ENCODE assay signal across 28 mouse cellular contexts in genomic region chr17:24565792-24566191, GRCm38 (mm10). TPM values are rescaled to one million over a fixed set of nuclear protein-coding genes. Genes with fewer than 3 reads are reported as not detected.
DNase-seq lines count a peak whose midpoint lies in the region; ATAC-seq and TF ChIP-seq lines count a peak whose summit lies in the region.
"Had no signal": no experiment of that assay in that cellular context is flagged by ENCODE, and none has a peak within 500 bp of the region (broad histone marks: within the 10 kb centered on the region; RNA-seq: fewer than 3 reads in every experiment).

No protein-coding gene starts in this region.

- no peak overlapping the region for H3K4me3 ChIP-seq in forebrain, embryonic 14.5 days (ENCODE audit: low read depth, low read length)
- no peak overlapping the region for H3K4me3 ChIP-seq in forebrain, embryonic 16.5 days (replicated peaks; ENCODE audit: low read length)
- no peak overlapping the region for H3K4me3 ChIP-seq in liver, embryonic 14.5 days (ENCODE audit: insufficient read depth in 1 of 2, low read depth in 2 of 2, low read length in 2 of 2)
- no peak overlapping the region for H3K4me3 ChIP-seq in liver, embryonic 11.5 days (ENCODE audit: low read depth, low read length)
- H3K4me3 ChIP-seq in neural tube, embryonic 13.5 days: no peak overlapping the region
- no peak overlapping the region for H3K4me3 ChIP-seq in neural tube, embryonic 15.5 days (replicated peaks)
- H3K4me3 ChIP-seq in stomach, postnatal 0 days (ENCODE audit: low read depth, low read length): no peak overlapping the region
- H3K4me3 ChIP-seq: heart, embryonic 10.5 days; hindbrain, embryonic 13.5 days; limb, embryonic 13.5 days; liver, embryonic 13.5 days; myocyte; neural tube, embryonic 12.5 days had no signal

- H3K4me2 ChIP-seq in forebrain, embryonic 14.5 days (ENCODE audit: low read length): no peak overlapping the region
- no peak overlapping the region for H3K4me2 ChIP-seq in forebrain, embryonic 16.5 days (ENCODE audit: low read length)
- no peak overlapping the region for H3K4me2 ChIP-seq in liver, embryonic 14.5 days (ENCODE audit: low read depth)
- H3K4me2 ChIP-seq in liver, embryonic 11.5 days: no peak overlapping the region
- no peak overlapping the region for H3K4me2 ChIP-seq in neural tube, embryonic 13.5 days
- H3K4me2 ChIP-seq in neural tube, embryonic 15.5 days: no peak overlapping the region
- H3K4me2 ChIP-seq in stomach, postnatal 0 days (replicated peaks; ENCODE audit: low read depth): no peak overlapping the region
- H3K4me2 ChIP-seq: hindbrain, embryonic 13.5 days; limb, embryonic 13.5 days; liver, embryonic 13.5 days; lung, embryonic 14.5 days; neural tube, embryonic 12.5 days had no signal

- H3K9ac ChIP-seq in forebrain, embryonic 14.5 days (ENCODE audit: low read length): no peak overlapping the region
- H3K9ac ChIP-seq in forebrain, embryonic 16.5 days (replicated peaks; ENCODE audit: low read depth, low read length): no peak overlapping the region
- H3K9ac ChIP-seq in liver, embryonic 14.5 days (replicated peaks): no peak overlapping the region
- no peak overlapping the region for H3K9ac ChIP-seq in liver, embryonic 11.5 days (ENCODE audit: low read depth, low read length)
- no peak overlapping the region for H3K9ac ChIP-seq in neural tube, embryonic 13.5 days
- H3K9ac ChIP-seq in neural tube, embryonic 15.5 days (replicated peaks): no peak overlapping the region
- no peak overlapping the region for H3K9ac ChIP-seq in stomach, postnatal 0 days (ENCODE audit: low read length)
- H3K9ac ChIP-seq: forebrain, postnatal 0 days; hindbrain, embryonic 13.5 days; limb, embryonic 13.5 days; liver, embryonic 13.5 days; lung, embryonic 14.5 days; neural tube, embryonic 12.5 days had no signal

- H3K27me3 ChIP-seq in forebrain, embryonic 14.5 days (replicated peaks; ENCODE audit: control insufficient read depth, insufficient read depth, low read length): no peaks in the 10 kb centered on the region
- no peaks in the 10 kb centered on the region for H3K27me3 ChIP-seq in forebrain, embryonic 16.5 days (replicated peaks; ENCODE audit: control insufficient read depth, insufficient read depth, low read length)
- no peaks in the 10 kb centered on the region for H3K27me3 ChIP-seq in liver, embryonic 14.5 days (ENCODE audit: control insufficient read depth, insufficient read depth, low read length)
- no peaks in the 10 kb centered on the region for H3K27me3 ChIP-seq in liver, embryonic 11.5 days (replicated peaks; ENCODE audit: control insufficient read depth, insufficient read depth, low read length)
- no peaks in the 10 kb centered on the region for H3K27me3 ChIP-seq in neural tube, embryonic 13.5 days
- no peaks in the 10 kb centered on the region for H3K27me3 ChIP-seq in neural tube, embryonic 15.5 days (replicated peaks)
- no peaks in the 10 kb centered on the region for H3K27me3 ChIP-seq in stomach, postnatal 0 days (ENCODE audit: control insufficient read depth, insufficient read depth, low read length)
- H3K27me3 ChIP-seq: hindbrain, embryonic 13.5 days; limb, embryonic 13.5 days; liver, embryonic 13.5 days; neural tube, embryonic 12.5 days had no signal

- TF ChIP-seq EP300 in liver, embryonic 14.5 days (IDR thresholded peaks at IDR 0.05; ENCODE audit: low read depth): no peak
- TF ChIP-seq EP300 in stomach, postnatal 0 days (optimal IDR thresholded peaks at IDR 0.05): no peak

- ATAC-seq in forebrain, embryonic 14.5 days: no peak
- ATAC-seq in forebrain, embryonic 16.5 days: no peak
- no peak for ATAC-seq in liver, embryonic 14.5 days (ENCODE audit: insufficient read depth)
- no peak for ATAC-seq in liver, embryonic 11.5 days (replicated peaks; ENCODE audit: low FRiP score)
- ATAC-seq in neural tube, embryonic 13.5 days (ENCODE audit: low read depth): 0 out of 2 replicates have a peak, but pooled peaks have one; percentile 8
- no peak for ATAC-seq in neural tube, embryonic 15.5 days (ENCODE audit: low FRiP score)
- peak; percentile 27; the same call in 1 of the 2 replicates for ATAC-seq in stomach, postnatal 0 days (ENCODE audit: low FRiP score, low TSS enrichment)
- ATAC-seq: forebrain, postnatal 0 days had no signal

- no peaks in the 10 kb centered on the region for H3K9me3 ChIP-seq in forebrain, embryonic 14.5 days (replicated peaks; ENCODE audit: control insufficient read depth, low read length)
- no peaks in the 10 kb centered on the region for H3K9me3 ChIP-seq in forebrain, embryonic 16.5 days (ENCODE audit: control insufficient read depth, low read length)
- no peaks in the 10 kb centered on the region for H3K9me3 ChIP-seq in liver, embryonic 14.5 days (ENCODE audit: control insufficient read depth, low read length)
- no peaks in the 10 kb centered on the region for H3K9me3 ChIP-seq in liver, embryonic 11.5 days (ENCODE audit: control insufficient read depth, low read length)
- no peaks in the 10 kb centered on the region for H3K9me3 ChIP-seq in neural tube, embryonic 13.5 days
- no peaks in the 10 kb centered on the region for H3K9me3 ChIP-seq in neural tube, embryonic 15.5 days (replicated peaks)
- H3K9me3 ChIP-seq in stomach, postnatal 0 days (ENCODE audit: control insufficient read depth, low read length): no peaks in the 10 kb centered on the region
- H3K9me3 ChIP-seq: heart, embryonic 10.5 days; hindbrain, embryonic 13.5 days; limb, embryonic 13.5 days; liver, embryonic 13.5 days; neural tube, embryonic 12.5 days had no signal

- TF ChIP-seq CTCF in liver, embryonic 14.5 days (IDR thresholded peaks at IDR 0.05; ENCODE audit: low read depth): peak; percentile 11; the same call in 1 of the 2 replicates
- TF ChIP-seq CTCF in stomach, postnatal 0 days (IDR thresholded peaks at IDR 0.05; ENCODE audit: low read depth): peak; percentile 22; the same call in 1 of the 2 replicates

- no peak for DNase-seq in forebrain, embryonic 14.5 days (ENCODE audit: low spot score)
- no peak for DNase-seq in liver, embryonic 14.5 days (ENCODE audit: low read depth in 3 of 3, low spot score in 3 of 3)
- DNase-seq in liver, embryonic 11.5 days (ENCODE audit: low spot score): no peak
- DNase-seq in stomach, postnatal 0 days (ENCODE audit: low spot score): no peak
- DNase-seq in yolk sac, embryonic 10.5 days (ENCODE audit: low spot score): no peak
- DNase-seq: adrenal gland, postnatal 25 days; cerebellum, adult 11-12 months; cerebellum, adult 9-11 months; forebrain, postnatal 0 days; gastrocnemius, postnatal 10 days; heart, postnatal 36 days; kidney, adult 2 months; kidney, postnatal 4 days; liver, embryonic 13.5 days; lung, embryonic 14.5 days; right cerebral cortex, postnatal 14 days; thymus, adult 2 months; thymus, postnatal 36 days had no signal

- H3K36me3 ChIP-seq in forebrain, embryonic 14.5 days (ENCODE audit: control insufficient read depth, insufficient read depth, low read length): peaks cover 34% of the 10 kb centered on the region
- peaks cover 3% of the 10 kb centered on the region; the same call in 1 of the 2 replicates for H3K36me3 ChIP-seq in forebrain, embryonic 16.5 days (ENCODE audit: control insufficient read depth, insufficient read depth)
- no peaks in the 10 kb centered on the region for H3K36me3 ChIP-seq in liver, embryonic 14.5 days (replicated peaks; ENCODE audit: control insufficient read depth, insufficient read depth, low read depth)
- H3K36me3 ChIP-seq in liver, embryonic 11.5 days (ENCODE audit: control insufficient read depth, insufficient read depth, low read length): peaks cover 2% of the 10 kb centered on the region; the same call in 1 of the 2 replicates
- peaks cover 56% of the 10 kb centered on the region for H3K36me3 ChIP-seq in neural tube, embryonic 13.5 days
- H3K36me3 ChIP-seq in neural tube, embryonic 15.5 days: peaks cover 43% of the 10 kb centered on the region
- peaks cover 19% of the 10 kb centered on the region for H3K36me3 ChIP-seq in stomach, postnatal 0 days (ENCODE audit: control insufficient read depth, insufficient read depth, low read length)

- WGBS in forebrain, embryonic 14.5 days: 65% methylated on average over 3 of the region's 3 CpGs
- 64% methylated on average over 3 of the region's 3 CpGs for WGBS in forebrain, embryonic 16.5 days
- WGBS in liver, embryonic 14.5 days (ENCODE audit: insufficient replicate concordance): 65% methylated on average over 3 of the region's 3 CpGs
- WGBS in liver, embryonic 11.5 days: 79% methylated on average over 3 of the region's 3 CpGs
- WGBS in neural tube, embryonic 13.5 days: 87% methylated on average over 3 of the region's 3 CpGs
- WGBS in neural tube, embryonic 15.5 days: 84% methylated on average over 3 of the region's 3 CpGs
- WGBS in stomach, postnatal 0 days: 65% methylated on average over 3 of the region's 3 CpGs

- 0 out of 2 replicates have a peak overlapping the region, but pooled peaks have one; percentile 7 for H3K27ac ChIP-seq in forebrain, embryonic 14.5 days (ENCODE audit: low read depth, low read length)
- no peak overlapping the region for H3K27ac ChIP-seq in forebrain, embryonic 16.5 days (ENCODE audit: low read length)
- no peak overlapping the region for H3K27ac ChIP-seq in liver, embryonic 14.5 days
- H3K27ac ChIP-seq in liver, embryonic 11.5 days (ENCODE audit: low read depth, low read length): no peak overlapping the region
- no peak overlapping the region for H3K27ac ChIP-seq in neural tube, embryonic 13.5 days (replicated peaks)
- H3K27ac ChIP-seq in neural tube, embryonic 15.5 days (replicated peaks): no peak overlapping the region
- 0 out of 2 replicates have a peak overlapping the region, but pooled peaks have one; percentile 24 for H3K27ac ChIP-seq in stomach, postnatal 0 days (replicated peaks)
- H3K27ac ChIP-seq: heart, embryonic 10.5 days; hindbrain, embryonic 13.5 days; kidney, postnatal 0 days; limb, embryonic 13.5 days; liver, embryonic 13.5 days; macrophage; neural tube, embryonic 12.5 days had no signal

- H3K4me1 ChIP-seq in forebrain, embryonic 14.5 days (ENCODE audit: control insufficient read depth, insufficient read depth, low read length): no peaks in the 10 kb centered on the region
- no peaks in the 10 kb centered on the region for H3K4me1 ChIP-seq in forebrain, embryonic 16.5 days (replicated peaks; ENCODE audit: control insufficient read depth, insufficient read depth, low read length)
- H3K4me1 ChIP-seq in liver, embryonic 14.5 days (replicated peaks; ENCODE audit: control insufficient read depth in 2 of 2, insufficient read depth in 2 of 2, low read length in 1 of 2): peaks cover 3 to 7% of the 10 kb centered on the region in 2 experiments; a peak in 2 of 4 replicates
- H3K4me1 ChIP-seq in liver, embryonic 11.5 days (replicated peaks; ENCODE audit: control insufficient read depth, insufficient read depth, low read length): peaks cover 3% of the 10 kb centered on the region; the same call in 1 of the 2 replicates
- peaks cover 14% of the 10 kb centered on the region for H3K4me1 ChIP-seq in neural tube, embryonic 13.5 days (replicated peaks)
- peaks cover 7% of the 10 kb centered on the region; the same call in 1 of the 2 replicates for H3K4me1 ChIP-seq in neural tube, embryonic 15.5 days
- H3K4me1 ChIP-seq in stomach, postnatal 0 days (replicated peaks; ENCODE audit: control insufficient read depth, insufficient read depth): 0 out of 2 replicates have a peak, but pooled peaks cover 5% of the 10 kb centered on the region

RNA-seq across cellular contexts. Expression of gene Pkd1, which starts 16.2 kb away (rescaled TPM):
- polyA plus RNA-seq in forebrain, embryonic 14.5 days (2014; fragmentation: Nextera tagmentation; extraction: Ambion mirVana): 12.9 and 16.7 TPM in 2 replicates
- 18.3 and 27.6 TPM in 2 replicates for polyA plus RNA-seq in forebrain, embryonic 16.5 days (2015; fragmentation: Nextera tagmentation; extraction: Ambion mirVana)
- polyA plus RNA-seq in liver, embryonic 14.5 days (2012; rRNA removed): 3.4 and 4.0 TPM in 2 replicates
- 1.8 and 2.9 TPM in 2 replicates for polyA plus RNA-seq in liver, embryonic 14.5 days (2014; fragmentation: Nextera tagmentation; extraction: Ambion mirVana)
- 8.7 and 12.2 TPM in 2 replicates for polyA plus RNA-seq in liver, embryonic 11.5 days (2014; fragmentation: Nextera tagmentation; extraction: Ambion mirVana)
- polyA plus RNA-seq in neural tube, embryonic 13.5 days (2015; fragmentation: Nextera tagmentation; extraction: Ambion mirVana): 20.1 and 22.9 TPM in 2 replicates
- 31.2 and 31.7 TPM in 2 replicates for polyA plus RNA-seq in neural tube, embryonic 15.5 days (2015; fragmentation: Nextera tagmentation; extraction: Ambion mirVana)
- 10.9 and 12.3 TPM in 2 replicates for polyA plus RNA-seq in stomach, postnatal 0 days (2015; fragmentation: Nextera tagmentation; extraction: Ambion mirVana)

RNA-seq across cellular contexts. Expression of gene Rab26, which starts 31.8 kb away (rescaled TPM):
- 4.0 TPM in 2 replicates for polyA plus RNA-seq in forebrain, embryonic 14.5 days (2014; fragmentation: Nextera tagmentation; extraction: Ambion mirVana)
- polyA plus RNA-seq in forebrain, embryonic 16.5 days (2015; fragmentation: Nextera tagmentation; extraction: Ambion mirVana): 6.8 and 10.9 TPM in 2 replicates
- 0.21 and 0.28 TPM in 2 replicates for polyA plus RNA-seq in liver, embryonic 14.5 days (2012; rRNA removed)
- 0.95 and 1.0 TPM in 2 replicates for polyA plus RNA-seq in liver, embryonic 14.5 days (2014; fragmentation: Nextera tagmentation; extraction: Ambion mirVana)
- polyA plus RNA-seq in liver, embryonic 11.5 days (2014; fragmentation: Nextera tagmentation; extraction: Ambion mirVana): 2.0 and 2.4 TPM in 2 replicates
- 1.5 and 1.6 TPM in 2 replicates for polyA plus RNA-seq in neural tube, embryonic 13.5 days (2015; fragmentation: Nextera tagmentation; extraction: Ambion mirVana)
- 6.1 and 9.1 TPM in 2 replicates for polyA plus RNA-seq in neural tube, embryonic 15.5 days (2015; fragmentation: Nextera tagmentation; extraction: Ambion mirVana)
- polyA plus RNA-seq in stomach, postnatal 0 days (2015; fragmentation: Nextera tagmentation; extraction: Ambion mirVana): 0.82 and 0.85 TPM in 2 replicates
- polyA plus RNA-seq: macrophage had no signal

RNA-seq across cellular contexts. Expression of gene Traf7, which starts 38.1 kb away (rescaled TPM):
- polyA plus RNA-seq in forebrain, embryonic 14.5 days (2014; fragmentation: Nextera tagmentation; extraction: Ambion mirVana): 80.1 and 96.6 TPM in 2 replicates
- 108 and 121 TPM in 2 replicates for polyA plus RNA-seq in forebrain, embryonic 16.5 days (2015; fragmentation: Nextera tagmentation; extraction: Ambion mirVana)
- 55.4 and 64.2 TPM in 2 replicates for polyA plus RNA-seq in liver, embryonic 14.5 days (2012; rRNA removed)
- 25.6 and 29.4 TPM in 2 replicates for polyA plus RNA-seq in liver, embryonic 14.5 days (2014; fragmentation: Nextera tagmentation; extraction: Ambion mirVana)
- polyA plus RNA-seq in liver, embryonic 11.5 days (2014; fragmentation: Nextera tagmentation; extraction: Ambion mirVana): 81.0 and 90.7 TPM in 2 replicates
- polyA plus RNA-seq in neural tube, embryonic 13.5 days (2015; fragmentation: Nextera tagmentation; extraction: Ambion mirVana): 70.1 and 82.9 TPM in 2 replicates
- polyA plus RNA-seq in neural tube, embryonic 15.5 days (2015; fragmentation: Nextera tagmentation; extraction: Ambion mirVana): 83.2 and 89.4 TPM in 2 replicates
- 41.8 and 42.6 TPM in 2 replicates for polyA plus RNA-seq in stomach, postnatal 0 days (2015; fragmentation: Nextera tagmentation; extraction: Ambion mirVana)

Comparison
In these comparisons a context has a peak if more than half of its experiments do, and no peak if none do; other contexts are left out.
1. ATAC-seq: peak in neural tube, embryonic 13.5 days (single experiment) and stomach, postnatal 0 days (single experiment); none in forebrain, embryonic 14.5 days (single experiment), forebrain, embryonic 16.5 days (single experiment), liver, embryonic 14.5 days (single experiment), liver, embryonic 11.5 days (single experiment) and neural tube, embryonic 15.5 days (single experiment).
2. H3K27ac ChIP-seq: peak in forebrain, embryonic 14.5 days (single experiment) and stomach, postnatal 0 days (single experiment); none in forebrain, embryonic 16.5 days (single experiment), liver, embryonic 14.5 days (single experiment), liver, embryonic 11.5 days (single experiment), neural tube, embryonic 13.5 days (single experiment) and neural tube, embryonic 15.5 days (single experiment).